Mouse (Mus musculus) urinary bladder, postnatal 25 days (tissue): Measurements from ENCODE around the gene Dnajc5g.

Experiments
- DNase-seq: peaks from one replicate; pipeline ENCODE4 v3.0.0; 2022; ENCODE audit warnings: low spot score

Gene Dnajc5g

DNA sequence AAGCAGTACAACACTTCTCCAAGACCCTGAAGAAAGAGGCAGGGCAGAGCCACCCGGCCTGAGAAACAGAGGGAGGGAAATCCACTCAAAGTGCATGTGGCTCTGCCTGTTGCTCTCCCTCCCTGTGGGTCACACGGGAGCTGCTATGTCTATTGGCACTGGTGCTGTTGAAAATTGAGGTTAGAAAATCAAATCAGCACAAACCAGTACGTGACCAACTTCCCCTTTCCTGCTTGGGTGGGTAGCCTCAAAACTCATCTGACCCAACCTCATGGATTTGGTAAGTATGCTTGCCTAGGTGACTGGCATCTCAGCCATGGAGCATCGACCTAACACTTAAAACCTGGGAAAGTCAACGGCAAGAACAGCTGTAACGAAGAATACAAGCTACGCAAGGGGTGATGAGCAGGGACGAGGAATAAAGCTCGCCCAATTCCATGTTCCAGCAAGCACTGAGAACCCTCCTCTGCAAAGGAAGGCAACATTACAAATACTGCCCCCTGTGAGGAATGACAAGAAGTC, at the start of gene Dnajc5g:
Dnajc5g (plus strand) TSS at position 472 of the 522 bp plus-strand sequence.
- DNase-seq: no peak

DNA sequence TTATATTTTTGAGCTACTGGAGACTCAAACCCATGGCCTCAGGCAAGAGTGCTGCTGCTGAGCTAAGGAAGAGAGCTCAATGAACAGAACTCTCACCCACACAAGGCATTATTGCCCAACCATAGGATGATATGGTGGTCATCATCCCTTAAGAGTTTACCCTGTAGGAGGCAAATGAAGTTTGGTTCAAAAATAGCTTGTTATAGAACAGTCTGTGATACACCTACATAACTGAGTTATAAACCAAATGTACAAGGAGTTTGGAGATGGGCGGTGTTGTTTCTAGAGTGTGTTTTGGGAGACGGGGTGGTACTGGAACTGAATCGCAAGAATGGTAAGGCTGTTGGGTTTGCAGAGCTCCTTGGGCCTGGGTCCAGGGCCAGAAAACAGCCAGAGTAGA, 36.3 kb upstream of the Dnajc5g start:
- no peak for DNase-seq

DNA sequence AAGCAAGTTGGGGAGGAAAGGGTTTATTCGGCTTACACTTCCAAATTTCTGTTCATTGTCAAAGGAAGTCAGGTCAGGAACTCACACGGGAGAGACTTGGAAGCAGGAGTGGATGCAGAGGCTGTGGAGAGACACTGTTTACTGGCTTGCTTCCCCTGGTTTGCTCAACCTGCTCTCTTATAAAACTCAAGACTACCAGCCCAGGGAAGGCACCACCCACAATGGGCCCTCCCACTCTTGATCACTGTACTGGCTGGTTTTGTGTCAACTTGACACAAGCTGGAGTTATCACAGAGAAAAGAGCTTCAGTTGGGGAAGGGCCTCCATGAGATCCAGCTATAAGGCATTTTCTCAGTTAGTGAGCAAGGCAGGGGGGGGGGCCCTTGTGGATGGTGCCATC, 35.0 kb upstream of the Dnajc5g start:
- DNase-seq: no peak

GRCm38 (mm10) chr5:31071821-31072220, 34.3 kb upstream of the Dnajc5g start:
- no peak for DNase-seq

GRCm38 (mm10) chr5:31073176-31073575, 32.9 kb upstream of the Dnajc5g start:
- no peak for DNase-seq

- DNase-seq: no peak
These were observed 29.7 kb upstream of the Dnajc5g start for GRCm38 (mm10) chr5:31076346-31076745.

- DNase-seq: no peak
These were observed 25.9 kb upstream of the Dnajc5g start for GRCm38 (mm10) chr5:31080059-31080794.

- no peak for DNase-seq
These were observed 25.3 kb upstream of the Dnajc5g start for GRCm38 (mm10) chr5:31080795-31081164.

GRCm38 (mm10) chr5:31081386-31081785, 24.7 kb upstream of the Dnajc5g start:
- DNase-seq: no peak

GRCm38 (mm10) chr5:31082355-31082754, 23.7 kb upstream of the Dnajc5g start:
- peak; percentile 41 for DNase-seq

- DNase-seq: no peak
These were observed 23.0 kb upstream of the Dnajc5g start for GRCm38 (mm10) chr5:31082935-31083625.

DNA sequence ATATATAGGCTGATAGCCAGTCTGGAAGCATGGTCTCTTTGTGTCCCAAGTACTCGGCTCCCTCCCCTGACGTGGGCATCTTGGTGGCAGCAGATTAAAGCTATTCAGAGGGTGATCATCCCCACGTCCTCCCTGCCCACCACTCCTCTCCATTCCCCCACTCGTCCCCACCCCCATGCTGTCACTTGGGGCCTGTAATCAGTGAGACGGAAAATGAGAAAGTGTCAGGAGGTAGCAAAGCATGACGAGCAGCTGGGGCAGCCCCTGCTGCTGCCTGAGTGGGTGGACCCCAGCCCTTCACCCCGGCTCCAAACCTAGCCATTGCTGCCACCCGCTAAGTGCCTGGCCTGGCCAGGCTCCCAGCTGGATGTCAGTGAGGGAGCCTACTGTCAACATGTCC, 22.1 kb upstream of the Dnajc5g start:
- no peak for DNase-seq

DNA sequence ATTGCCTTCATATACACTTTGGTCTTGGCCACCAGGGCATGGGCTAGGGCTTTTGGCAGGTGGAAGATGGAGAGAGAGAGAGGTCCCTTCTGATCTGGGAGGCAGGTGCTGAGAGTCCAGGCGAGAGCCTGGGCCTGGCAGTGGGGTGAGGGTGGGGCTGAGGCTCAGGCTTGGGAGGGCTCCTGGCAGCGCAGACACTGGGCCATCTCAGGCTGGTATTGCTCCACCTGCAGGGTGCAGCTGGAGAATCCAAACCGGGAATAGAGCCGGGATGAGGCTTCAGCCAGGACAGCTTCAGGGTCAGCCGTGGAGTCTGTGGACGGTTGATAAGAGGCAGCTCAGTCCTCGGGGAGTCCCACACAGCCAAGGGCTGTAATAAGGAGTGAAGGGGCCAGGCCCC, 19.5 kb upstream of the Dnajc5g start:
- no peak for DNase-seq

- no peak for DNase-seq
These were observed 19.0 kb upstream of the Dnajc5g start for GRCm38 (mm10) chr5:31087131-31087530.

DNA sequence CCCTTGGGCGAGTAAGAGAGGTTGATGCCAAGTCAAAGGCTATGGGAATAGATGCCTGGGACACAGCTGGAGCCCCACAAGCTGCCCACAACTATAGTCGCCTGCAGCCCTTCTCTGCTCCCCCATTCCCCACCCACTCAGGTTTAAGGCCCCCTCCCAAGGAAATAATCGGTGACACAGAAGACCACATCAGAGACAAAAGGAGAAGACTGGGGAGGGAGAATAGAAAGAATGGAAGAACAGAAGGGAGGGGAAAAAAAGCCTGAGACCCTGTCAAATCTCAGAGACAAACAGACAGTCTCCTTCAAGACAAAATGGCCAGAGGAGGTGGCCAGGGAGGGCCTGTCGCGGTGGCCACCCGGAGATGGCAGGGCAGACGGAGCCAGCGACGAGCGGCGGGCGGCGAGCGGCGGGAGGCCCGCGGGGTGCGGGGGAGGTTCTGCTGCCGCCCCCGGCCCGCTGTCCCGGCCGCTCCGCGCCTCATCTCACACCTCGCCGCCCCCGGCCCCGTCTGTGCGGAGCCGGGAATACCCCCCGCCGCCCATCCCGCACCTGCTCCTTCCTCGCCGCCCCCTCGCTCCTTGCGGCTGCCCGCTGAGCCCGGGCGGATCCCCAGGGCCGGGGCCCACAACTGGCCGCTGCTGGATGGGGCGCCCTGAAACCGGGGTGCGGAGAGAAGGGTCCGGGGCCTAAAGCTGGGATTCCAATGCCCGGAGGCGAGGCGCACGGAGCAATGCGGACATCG, 13.7 kb upstream of the Dnajc5g start:
- no peak for DNase-seq

DNA sequence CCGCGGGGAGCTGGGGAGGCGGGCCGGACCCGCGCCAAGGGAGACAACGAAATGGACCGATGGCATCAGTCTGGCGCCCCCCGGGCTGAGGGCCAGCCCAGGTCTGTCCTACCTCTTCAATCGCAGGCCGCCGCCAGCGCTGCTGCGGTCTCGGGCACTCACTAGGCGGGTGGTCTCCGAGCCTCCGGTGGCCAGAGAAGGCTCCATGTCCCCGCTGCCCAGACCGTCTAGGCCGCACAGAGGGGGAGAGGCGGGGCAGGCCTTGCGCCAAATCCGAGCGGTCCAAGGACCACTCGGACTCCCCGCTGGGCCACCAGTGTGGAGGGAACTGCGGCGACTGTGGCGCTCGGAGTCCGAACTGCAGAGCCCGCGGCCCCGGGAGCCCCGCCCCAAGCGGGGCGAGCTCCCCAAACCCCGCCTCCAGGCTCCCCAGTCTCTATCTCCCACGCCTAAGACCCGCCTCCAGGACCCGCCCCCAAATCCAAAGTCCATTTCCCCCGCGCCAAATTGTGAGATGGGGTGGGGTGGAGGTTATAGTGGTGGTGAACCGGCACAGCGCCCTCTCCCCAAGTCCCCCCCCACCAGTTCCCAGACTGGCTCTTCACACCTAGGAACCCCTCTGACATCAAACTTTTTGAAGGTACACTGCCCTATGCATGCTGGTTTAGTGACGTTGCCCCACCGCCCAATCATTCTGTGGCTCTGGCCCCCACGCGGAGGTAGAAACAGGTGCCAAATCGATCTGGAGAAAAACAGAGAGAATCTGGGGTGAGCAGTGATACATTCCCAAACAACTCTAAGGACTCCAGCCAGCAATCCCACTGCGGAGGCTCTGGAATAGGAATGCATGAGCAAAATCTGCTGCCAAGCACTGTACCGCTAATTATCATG, 12.7 kb upstream of the Dnajc5g start:
- no peak for DNase-seq

DNA sequence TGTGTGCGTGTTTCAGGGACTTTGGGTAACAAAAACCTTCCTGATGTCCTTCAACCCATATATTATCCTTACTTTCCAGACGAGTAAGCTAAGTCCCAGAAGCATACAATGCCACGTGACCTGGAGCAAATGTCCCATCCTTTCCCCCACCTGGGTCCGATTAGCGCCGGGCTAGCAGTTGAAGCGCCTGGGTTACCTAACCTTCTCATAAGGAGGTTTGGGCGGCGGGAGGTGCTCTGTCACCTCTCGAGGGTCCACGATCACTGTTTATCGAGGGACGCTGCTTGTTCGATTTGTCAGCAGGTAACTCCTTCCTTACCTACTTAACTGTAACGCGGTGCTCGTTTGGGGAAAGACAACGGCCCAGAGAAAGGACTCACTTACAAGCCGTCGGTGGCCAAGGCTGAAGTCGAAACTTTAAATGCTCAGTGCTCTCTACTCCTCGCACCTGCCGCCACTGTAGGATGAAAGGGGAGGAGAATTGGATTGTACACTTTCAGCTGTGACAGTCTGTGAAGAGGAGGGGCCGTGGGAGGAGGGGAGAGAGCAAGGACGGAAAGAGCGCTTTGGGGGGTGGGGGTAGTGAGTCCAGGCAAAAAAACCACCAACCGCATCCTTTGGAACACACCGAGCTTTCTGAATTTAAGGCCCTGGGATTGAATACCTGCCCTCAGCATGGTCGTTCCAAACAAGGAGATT, 11.8 kb upstream of the Dnajc5g start:
- DNase-seq: no peak

DNA sequence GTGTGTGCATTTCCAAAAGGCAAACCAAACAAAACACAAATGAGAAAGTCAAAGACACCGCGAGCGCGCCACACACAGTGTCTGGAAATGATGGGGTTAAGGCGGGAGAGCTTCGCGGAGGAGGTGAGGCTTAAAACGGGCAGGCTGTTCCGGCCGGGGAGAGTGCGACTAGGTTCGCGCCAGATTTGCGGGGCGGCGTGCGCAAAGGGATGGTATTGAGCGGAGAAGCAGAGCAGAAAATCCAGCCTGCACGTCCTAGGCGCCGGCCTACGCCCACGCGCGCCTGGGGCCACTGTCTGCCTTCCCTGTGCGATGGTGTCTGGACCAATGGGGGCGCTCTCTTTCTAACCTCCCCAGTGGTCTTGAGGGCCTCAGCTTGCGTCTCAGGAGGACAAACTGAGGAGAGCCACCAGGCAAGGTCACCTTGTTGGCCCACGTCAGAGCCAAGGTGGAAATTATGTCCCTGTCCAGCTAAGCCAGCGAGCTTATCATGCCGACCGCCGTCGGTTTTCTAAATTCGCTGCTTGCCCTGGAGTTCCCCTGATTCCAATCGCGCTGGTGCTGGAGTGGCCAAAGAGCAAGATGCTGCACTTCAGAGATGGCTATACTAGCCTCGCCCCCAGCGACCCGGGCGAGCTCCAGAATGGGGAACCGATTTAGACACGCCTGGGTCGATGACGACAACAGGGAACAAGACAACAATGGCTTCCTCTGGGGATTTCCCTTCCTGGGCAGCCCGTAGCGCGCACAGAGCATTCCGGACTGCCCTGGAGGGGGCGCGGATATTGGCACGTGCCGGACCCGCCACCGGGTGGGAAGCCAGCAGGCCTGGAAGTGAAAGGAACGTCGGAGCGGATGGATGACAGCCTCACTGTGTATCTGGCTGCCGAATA, 11.0 kb upstream of the Dnajc5g start:
- no peak for DNase-seq

GRCm38 (mm10) chr5:31095711-31096480, 10.2 kb upstream of the Dnajc5g start:
- DNase-seq: no peak
